Mouse (Mus musculus) left cerebral cortex, postnatal 36 days (tissue): ENCODE data around the gene Smyd2. TPM values are rescaled to one million over a fixed set of nuclear protein-coding genes. Genes with fewer than 3 reads are reported as not detected.

Source experiments
- DNase-seq, 2 experiments: peaks; one replicate each; pipeline ENCODE4 v3.0.0; 2021 to 2022; ENCODE audit warnings: low spot score in 2 of 2, mixed read lengths in 1 of 2
- intact Hi-C: fragments of 180-260 bp; cut with DNase I; formaldehyde crosslinking; loops from one replicate; pipeline ENCODE4 v1.15.1; 2025
- total RNA-seq, 2 experiments: library from RNA; stranded (reverse); gene quantifications; 2 replicates each; pipeline ENCODE4 v1.2.3; 2021

Gene Smyd2
- total RNA-seq, 2 experiments from 2014 or later, result 95.7 to 112 TPM

GRCm38 (mm10) chr1:189852456-189852855 is 69.7 kb downstream of the Smyd2 start:
- intact Hi-C loops, result no loop called here
- no peak for DNase-seq

DNA sequence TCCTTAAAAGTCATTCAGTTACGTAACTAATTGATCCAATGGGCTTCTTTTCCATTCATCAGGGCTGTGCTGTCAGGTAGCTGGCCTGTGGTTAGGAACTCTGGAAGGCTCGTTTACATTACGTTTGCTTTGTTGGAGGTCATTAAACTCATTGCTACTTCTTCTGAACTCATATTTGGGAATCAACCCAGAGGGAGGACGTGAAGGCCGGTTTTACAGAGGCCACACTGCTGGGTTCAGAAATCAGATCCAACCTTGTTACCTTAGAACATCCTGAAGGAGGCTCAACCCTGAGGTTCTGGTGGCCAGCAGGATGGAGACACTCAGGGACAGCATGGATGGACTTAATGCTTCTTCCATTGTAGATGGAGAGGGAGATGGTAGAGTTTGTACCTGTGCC is 70.1 kb downstream of the Smyd2 start:
- no peak for DNase-seq
- intact Hi-C loops, result no loop called here

DNA sequence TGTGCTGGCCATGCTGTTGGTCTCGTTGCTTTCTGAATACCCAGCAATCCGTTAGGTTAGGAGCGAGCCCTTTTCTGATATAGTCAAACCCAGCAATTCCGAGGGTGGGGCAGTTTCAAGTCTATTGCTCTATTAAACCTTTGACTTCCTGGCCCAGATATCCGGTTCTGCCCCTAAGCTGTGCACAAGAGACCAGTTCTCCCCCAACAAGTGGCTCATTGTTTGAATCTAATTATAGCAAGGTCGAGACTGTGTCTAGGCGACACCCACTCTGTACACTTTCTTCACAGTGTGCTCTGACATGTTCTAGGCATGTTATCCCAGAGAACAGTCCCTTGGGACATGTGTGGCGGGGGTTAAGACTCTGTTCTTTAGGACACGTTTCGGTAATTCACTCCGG is 72.6 kb downstream of the Smyd2 start:
- intact Hi-C loops, result no loop called here
- DNase-seq, result no peak

GRCm38 (mm10) chr1:189846319-189846718 is 75.8 kb downstream of the Smyd2 start:
- intact Hi-C loops, result no loop called here
- DNase-seq, result no peak

DNA sequence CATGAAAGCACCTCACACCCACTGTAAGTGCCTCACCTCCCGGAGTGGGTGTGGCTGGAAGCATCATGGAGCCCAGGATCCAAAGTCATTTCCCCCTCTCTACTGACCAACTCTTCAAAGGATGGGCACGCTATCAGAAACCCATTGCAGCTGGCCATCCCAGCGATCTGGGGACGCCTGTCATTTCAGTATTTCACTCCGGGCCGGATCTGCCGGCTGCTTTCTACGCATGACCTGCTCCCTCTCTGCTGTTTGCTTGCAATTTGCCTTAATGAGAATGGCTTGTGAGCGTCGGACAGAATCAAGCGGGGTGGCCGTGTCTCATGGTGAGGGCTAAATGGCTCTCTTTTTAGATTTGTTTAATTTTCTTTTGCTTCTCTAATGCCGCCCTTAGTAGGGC is 88.0 kb downstream of the Smyd2 start:
- DNase-seq, result peak in 1 of 2 experiments; percentile 17
- intact Hi-C loops, result no loop called here

GRCm38 (mm10) chr1:189833351-189833750 is 88.8 kb downstream of the Smyd2 start:
- DNase-seq, result no peak
- intact Hi-C loops, result no loop called here

GRCm38 (mm10) chr1:189830797-189831232 is 91.3 kb downstream of the Smyd2 start:
- intact Hi-C loops, result no loop called here
- no peak for DNase-seq

Other genes starting within 250 kb of the Smyd2 start
- gene Cenpf, start 234.3 kb downstream of the Smyd2 start, total RNA-seq, result 1 to 10 TPM in 1 of 2 experiments, under 1 TPM in 1; 0.69 to 1.5 TPM
- 10 to 100 TPM in 1 of 2 experiments, 1 to 10 TPM in 1; 8.0 to 16.9 TPM for gene Ptpn14, start 194.1 kb downstream of the Smyd2 start, total RNA-seq
- 1 to 10 TPM; 8.5 to 8.7 TPM for gene Prox1, start 248.4 kb upstream of the Smyd2 start, total RNA-seq